26 mouse cellular contexts compared by ENCODE assay signal in the genomic region with DNA sequence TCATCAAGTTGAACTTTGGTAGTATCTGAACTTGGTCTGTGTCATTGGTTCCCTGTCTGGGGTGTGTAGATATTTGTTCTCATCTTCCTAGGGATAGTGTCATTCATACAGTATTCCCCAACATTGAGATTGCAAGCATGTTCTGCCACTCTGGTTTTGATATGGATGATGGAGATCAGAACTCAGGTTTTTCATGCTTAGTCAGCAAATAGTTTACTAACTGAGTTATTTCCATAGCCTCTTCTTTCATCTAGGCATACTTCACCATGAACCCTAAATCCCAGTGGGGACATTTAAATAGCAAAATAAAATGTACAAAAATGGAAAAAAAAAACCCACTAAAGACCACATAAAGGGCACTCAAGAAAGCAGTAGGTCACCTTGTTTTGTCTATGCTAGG. TPM values are rescaled to one million over a fixed set of nuclear protein-coding genes. Genes with fewer than 3 reads are reported as not detected.
"Had no signal": no experiment of that assay in that cellular context is flagged by ENCODE, and none has a peak within 500 bp of the region (broad histone marks: within the 10 kb centered on the region; RNA-seq: fewer than 3 reads in every experiment).

No protein-coding gene starts in this region.

- H3K27ac ChIP-seq: embryonic facial prominence, embryonic 10.5 days; embryonic facial prominence, embryonic 12.5 days; embryonic facial prominence, embryonic 13.5 days; embryonic facial prominence, embryonic 15.5 days; forebrain, embryonic 10.5 days; forebrain, embryonic 12.5 days; forebrain, embryonic 13.5 days; forebrain, embryonic 15.5 days; gastrocnemius, adult 2 months; heart, adult 2 months had no signal

- H3K27me3 ChIP-seq: embryonic facial prominence, embryonic 12.5 days; embryonic facial prominence, embryonic 13.5 days; embryonic facial prominence, embryonic 15.5 days; forebrain, embryonic 12.5 days; forebrain, embryonic 13.5 days; forebrain, embryonic 15.5 days had no signal

- DNase-seq: cerebellum, adult 9-11 months; cerebellum, postnatal 10 days; cerebellum, postnatal 14 days; cerebellum, postnatal 25 days; cerebellum, postnatal 36 days; embryo, embryonic 11 days; forebrain, postnatal 0 days; gastrocnemius, adult 2 months; gastrocnemius, postnatal 10 days; gastrocnemius, postnatal 14 days; gastrocnemius, postnatal 25 days; gastrocnemius, postnatal 36 days; heart, adult 11 months; heart, adult 18-20 months; heart, adult 2 months had no signal

- H3K4me1 ChIP-seq: embryonic facial prominence, embryonic 10.5 days; embryonic facial prominence, embryonic 12.5 days; embryonic facial prominence, embryonic 13.5 days; embryonic facial prominence, embryonic 15.5 days; forebrain, embryonic 10.5 days; forebrain, embryonic 12.5 days; forebrain, embryonic 13.5 days; forebrain, embryonic 15.5 days had no signal

- H3K9me3 ChIP-seq: embryonic facial prominence, embryonic 10.5 days; embryonic facial prominence, embryonic 12.5 days; embryonic facial prominence, embryonic 13.5 days; embryonic facial prominence, embryonic 15.5 days; forebrain, embryonic 10.5 days; forebrain, embryonic 12.5 days; forebrain, embryonic 13.5 days; forebrain, embryonic 15.5 days had no signal

- H3K36me3 ChIP-seq: embryonic facial prominence, embryonic 12.5 days; embryonic facial prominence, embryonic 13.5 days; forebrain, embryonic 12.5 days; forebrain, embryonic 15.5 days had no signal

- ATAC-seq: forebrain, embryonic 13.5 days; forebrain, embryonic 14.5 days; forebrain, embryonic 15.5 days; forebrain, embryonic 16.5 days; forebrain, postnatal 0 days had no signal

- H3K9ac ChIP-seq: embryonic facial prominence, embryonic 12.5 days; embryonic facial prominence, embryonic 13.5 days; embryonic facial prominence, embryonic 15.5 days; forebrain, embryonic 12.5 days; forebrain, embryonic 13.5 days; forebrain, embryonic 15.5 days; forebrain, postnatal 0 days had no signal

- H3K4me3 ChIP-seq: embryonic facial prominence, embryonic 10.5 days; embryonic facial prominence, embryonic 12.5 days; embryonic facial prominence, embryonic 13.5 days; embryonic facial prominence, embryonic 15.5 days; erythroblast, embryonic 14.5 days; forebrain, embryonic 10.5 days; forebrain, embryonic 12.5 days; forebrain, embryonic 13.5 days; forebrain, embryonic 15.5 days; gastrocnemius, adult 2 months; heart, adult 2 months had no signal

- H3K4me2 ChIP-seq: embryonic facial prominence, embryonic 12.5 days; embryonic facial prominence, embryonic 13.5 days; embryonic facial prominence, embryonic 15.5 days; forebrain, embryonic 12.5 days; forebrain, embryonic 13.5 days; forebrain, embryonic 15.5 days had no signal

RNA-seq across cellular contexts. Expression of a gene that starts 12.7 kb away (rescaled TPM):
- polyA plus RNA-seq: erythroblast, embryonic 14.5 days had no signal
